Mouse (Mus musculus) hindlimb bud, embryonic 11.5 days (tissue): ENCODE data around the gene Clcn2.

Source experiments
- DNase-seq: peaks from one replicate; pipeline ENCODE4 v3.0.0-alpha.2; 2012; ENCODE audit warnings: low read depth, low spot score; ENCODE audit errors: extremely low spot score

The Clcn2 gene

DNA sequence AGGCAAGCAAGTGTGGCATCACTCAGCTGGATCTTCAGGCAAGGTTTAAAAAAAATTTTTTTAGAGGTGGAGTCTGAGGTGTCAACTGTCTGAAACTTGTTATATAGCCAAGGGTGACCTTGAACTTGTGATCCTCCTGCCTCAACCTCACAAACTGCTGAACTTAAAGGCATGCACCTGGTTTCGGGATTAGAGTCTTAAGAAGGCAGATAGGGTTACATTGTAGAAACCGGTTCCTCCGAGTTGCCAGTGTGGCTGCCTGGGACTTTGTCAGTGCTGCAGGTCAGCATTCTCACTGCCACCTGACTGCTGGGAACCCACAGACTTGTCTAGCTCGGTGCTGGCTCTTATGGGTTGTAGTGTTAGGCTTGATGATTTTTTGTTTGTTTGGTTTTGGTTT is 5.7 kb upstream of the Clcn2 start:
- no peak for DNase-seq

DNA sequence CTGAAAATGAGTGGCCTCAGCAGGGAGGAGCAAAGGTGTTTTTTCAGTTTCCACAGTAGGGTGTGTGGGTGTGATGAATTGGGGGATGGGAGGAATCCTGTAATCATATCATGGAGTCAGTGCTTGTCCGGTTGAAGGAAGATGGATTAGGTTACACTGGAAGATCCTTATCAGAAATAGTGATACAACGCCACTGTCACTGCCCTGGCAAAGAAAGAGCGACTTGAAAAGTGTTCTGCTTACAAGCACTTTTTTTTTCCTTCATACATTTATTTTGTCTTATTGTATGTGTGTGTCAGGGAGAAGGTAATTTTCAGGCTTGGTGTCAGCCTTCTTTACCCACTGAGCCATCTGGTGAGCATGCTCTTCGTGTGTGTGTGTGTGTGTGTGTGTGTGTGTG is 5.2 kb upstream of the Clcn2 start:
- no peak for DNase-seq

GRCm38 (mm10) chr16:20721808-20722207 is 4.3 kb upstream of the Clcn2 start:
- DNase-seq: no peak

DNA sequence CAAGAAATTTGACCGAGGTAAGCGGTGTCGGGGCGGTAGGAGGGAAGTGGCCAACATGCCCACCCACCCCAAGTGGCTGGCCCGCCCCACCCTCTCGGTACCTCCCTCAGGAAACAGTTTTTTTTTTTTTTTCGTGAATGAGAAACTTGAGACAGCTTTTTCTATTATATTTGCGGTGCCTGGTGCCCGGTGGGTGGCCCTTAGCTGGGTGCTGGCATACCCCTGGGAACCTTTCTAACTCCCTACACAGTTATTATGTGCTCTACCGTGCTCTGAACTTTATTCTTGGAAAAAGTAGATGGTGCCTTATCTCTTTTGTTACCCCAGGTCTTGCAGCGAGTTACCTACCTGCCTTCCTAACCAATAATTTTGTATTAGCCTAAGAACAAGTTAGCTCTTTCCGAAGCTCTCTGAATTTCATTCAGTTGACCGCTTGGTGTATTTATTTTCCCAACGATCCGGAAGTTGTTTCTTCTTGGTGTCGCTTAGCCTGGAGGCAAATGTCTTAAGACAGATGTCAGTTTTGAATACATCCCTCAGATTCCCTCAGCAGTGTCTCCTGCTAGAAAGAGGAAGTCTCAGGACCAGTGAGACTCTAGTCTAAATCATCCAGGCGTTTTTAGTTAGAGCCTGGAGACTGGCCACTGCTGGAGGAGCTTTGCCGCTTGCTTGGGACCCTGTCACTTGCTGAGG is 578 bp upstream of the Clcn2 start:
- DNase-seq: no peak

- DNase-seq: no peak
Measured at GRCm38 (mm10) chr16:20716841-20717180, 735 bp downstream of the Clcn2 start.

DNA sequence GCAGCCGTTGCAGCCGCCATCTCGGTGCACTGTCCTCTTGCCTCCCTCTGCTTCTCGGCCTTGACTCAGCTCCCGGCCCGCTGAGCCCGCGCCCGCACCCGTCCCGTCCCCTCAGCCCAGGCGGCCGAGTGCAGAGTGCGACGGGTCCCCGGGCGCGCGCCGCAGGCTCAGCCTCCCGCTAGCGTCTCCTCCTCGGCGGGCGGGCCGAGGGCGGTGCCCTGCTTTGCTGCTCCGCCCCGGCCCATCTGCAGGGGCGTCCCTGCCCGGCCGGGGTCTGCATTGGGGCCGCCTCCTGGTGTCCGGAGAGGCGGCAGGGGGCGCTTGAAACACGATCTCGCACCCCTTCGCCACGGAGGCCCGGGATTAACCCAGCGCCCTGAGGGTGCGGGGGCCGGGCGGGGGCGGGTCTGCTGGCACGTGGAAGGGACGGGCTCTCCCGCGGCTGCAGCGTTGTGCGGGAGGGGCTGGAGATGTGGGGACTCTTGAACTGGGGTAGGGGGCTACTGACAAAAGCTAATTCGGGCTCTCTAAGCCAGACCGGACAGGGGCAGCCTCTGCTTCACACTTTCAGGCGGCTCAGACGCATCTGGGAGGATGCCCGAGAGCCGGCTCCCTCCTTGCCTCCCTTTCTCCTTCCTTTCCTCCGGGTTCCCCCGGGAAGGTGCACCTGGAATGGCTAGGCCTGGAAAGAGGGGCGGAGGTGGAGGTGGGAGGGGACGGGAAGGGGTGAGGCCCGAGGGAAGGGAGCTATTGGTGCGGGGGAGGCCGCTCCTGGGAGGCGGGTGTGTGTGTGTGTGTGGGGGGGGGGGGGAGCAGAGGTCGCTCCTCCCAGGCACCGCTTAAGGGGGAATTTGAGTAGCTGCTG is 1.3 kb downstream of the Clcn2 start:
- DNase-seq: no peak

DNA sequence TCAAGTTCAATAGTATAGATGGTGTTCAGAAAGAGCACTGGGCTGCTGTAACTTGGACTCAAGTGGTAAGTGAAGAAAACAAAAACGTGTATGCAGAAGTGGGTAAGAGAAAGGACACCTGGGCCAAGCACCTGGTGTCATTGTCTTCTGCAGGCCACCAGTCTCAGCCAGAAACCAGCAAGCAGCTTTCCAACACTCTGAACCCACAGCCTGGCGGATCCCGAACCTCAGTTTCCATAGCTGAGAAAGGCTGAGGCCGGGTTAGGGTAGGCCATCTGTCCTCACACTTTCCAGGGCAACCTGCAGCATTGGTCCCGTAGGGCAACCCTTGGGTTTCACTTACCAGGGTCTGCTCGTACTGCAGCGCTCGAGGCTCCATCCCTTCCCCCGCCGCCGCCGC is 2.0 kb downstream of the Clcn2 start:
- no peak for DNase-seq

- DNase-seq: no peak
Measured at GRCm38 (mm10) chr16:20715161-20715560, 2.4 kb downstream of the Clcn2 start.

DNA sequence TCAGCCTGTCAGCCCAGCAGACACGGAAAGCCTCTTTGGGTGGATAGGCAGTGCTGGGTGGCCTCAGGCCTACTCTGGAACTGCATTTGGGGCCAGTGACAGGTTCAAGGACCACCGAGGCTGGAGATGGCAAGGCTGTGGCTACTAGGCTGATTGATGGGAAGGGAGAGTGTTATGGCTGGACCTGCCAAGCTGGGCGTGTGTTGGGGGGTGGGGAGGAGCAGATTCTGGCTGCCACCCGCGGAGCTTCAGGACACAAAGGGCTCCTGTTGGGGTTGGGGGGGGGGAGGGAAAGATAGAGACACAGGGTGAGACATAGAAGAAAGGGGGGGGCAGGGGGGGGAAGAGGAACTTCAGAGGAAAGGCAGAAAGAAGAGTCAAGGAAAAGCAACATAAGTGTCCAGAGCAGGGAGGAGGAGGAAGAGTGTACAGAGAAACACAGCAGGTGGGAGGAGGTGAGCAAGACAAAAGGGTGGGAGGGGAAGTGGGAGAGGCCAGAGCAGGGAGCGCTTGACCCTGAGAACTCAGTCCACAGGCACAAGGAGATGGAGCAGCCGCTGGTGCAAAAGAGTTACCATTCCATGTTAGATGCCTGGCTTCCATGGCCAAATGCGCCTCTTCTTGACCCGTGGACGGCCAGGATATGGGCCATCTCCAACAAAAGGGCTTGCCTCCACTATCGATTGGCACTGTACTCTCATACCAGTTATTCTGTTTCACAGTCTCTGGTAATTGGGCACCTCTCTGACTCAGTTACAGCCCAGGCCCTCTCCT is 3.1 kb downstream of the Clcn2 start:
- DNase-seq: no peak

GRCm38 (mm10) chr16:20712889-20713288 is 4.7 kb downstream of the Clcn2 start:
- DNase-seq: no peak

DNA sequence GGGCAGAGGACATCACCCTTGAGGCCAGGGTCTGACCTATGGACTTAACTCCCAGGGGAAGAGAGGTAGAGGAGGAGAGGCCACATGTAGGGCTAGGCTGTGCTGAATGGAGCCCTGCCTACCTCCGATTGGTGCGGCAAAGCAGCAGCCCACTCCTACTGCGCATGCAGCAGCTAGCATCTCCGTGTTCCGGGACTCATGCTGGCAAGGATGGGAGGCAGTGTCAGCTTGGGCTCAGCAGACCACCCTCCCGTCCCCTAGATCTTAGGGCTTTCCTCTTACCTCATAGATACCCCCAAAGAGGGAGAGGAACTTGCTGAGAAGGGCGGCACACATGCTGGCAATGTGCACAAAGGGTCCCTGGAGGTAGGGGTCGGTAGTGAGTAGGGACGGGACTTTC is 5.4 kb downstream of the Clcn2 start:
- DNase-seq: no peak

- no peak for DNase-seq
Measured at GRCm38 (mm10) chr16:20710810-20711209, 6.7 kb downstream of the Clcn2 start.

DNA sequence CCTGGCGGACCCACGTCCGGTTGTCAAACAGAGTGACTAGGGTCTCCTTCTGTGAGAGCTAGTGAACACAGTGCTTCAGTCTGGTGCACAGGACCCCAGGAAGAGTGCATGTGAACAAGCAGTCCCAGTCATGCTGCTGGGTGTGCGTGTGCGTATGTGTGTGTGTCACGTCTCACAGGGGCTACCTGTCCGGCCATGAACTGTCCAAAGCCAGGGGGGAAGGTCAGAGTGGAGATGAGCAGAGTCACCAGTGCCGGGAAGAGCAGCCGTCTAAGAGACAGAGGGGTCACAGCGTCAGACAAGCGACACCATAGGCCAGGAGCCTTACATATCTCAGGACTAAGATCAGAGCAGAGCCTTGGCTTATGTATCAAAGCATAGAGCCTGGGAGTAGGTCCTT is 7.2 kb downstream of the Clcn2 start:
- no peak for DNase-seq

- no peak for DNase-seq
Measured at GRCm38 (mm10) chr16:20708939-20709734, 8.4 kb downstream of the Clcn2 start.

- no peak for DNase-seq
Measured at GRCm38 (mm10) chr16:20708220-20708938, 9.2 kb downstream of the Clcn2 start.

GRCm38 (mm10) chr16:20706407-20707055 is 11.0 kb downstream of the Clcn2 start:
- DNase-seq: no peak

DNA sequence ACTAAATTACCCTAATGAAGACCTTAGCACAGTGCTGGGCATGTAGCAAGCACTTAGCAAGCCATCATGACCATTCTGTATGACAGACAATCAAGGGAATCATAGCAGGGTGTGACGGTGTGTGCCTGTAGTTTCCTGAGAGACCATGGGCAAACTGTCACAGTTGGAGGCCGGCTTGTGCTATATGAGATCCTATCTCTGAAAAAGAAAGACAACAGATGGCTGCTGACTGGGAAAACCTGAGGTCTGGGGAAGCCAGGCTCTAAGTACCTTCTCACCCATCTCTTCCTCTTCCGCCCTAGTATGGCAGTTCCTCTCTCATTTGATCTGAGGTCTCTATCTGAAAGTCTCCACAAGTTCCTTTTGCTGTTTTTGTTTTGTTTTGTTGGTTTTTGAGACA is 11.8 kb downstream of the Clcn2 start:
- no peak for DNase-seq

- DNase-seq: no peak
Measured at GRCm38 (mm10) chr16:20703699-20704400, 13.7 kb downstream of the Clcn2 start.

DNA sequence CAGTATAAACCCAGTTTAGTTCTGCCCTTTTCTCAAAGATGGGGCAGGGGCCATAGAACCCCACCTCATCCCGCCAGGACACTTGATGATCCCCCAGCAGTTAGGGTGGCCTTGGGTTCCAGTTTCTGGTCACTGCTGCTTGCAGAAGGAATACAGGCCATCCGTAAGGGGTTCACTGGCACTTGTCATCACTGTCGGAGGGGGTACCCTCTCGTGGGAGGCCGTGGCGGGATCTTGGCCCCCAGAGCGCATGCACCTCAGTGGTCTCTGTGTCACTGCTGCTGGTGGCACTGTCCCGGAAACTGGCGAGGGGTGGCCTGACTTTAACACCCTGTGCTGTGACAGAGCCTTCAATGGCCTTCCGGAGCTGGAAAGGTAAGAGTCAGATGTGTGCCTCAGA is 14.5 kb downstream of the Clcn2 start:
- no peak for DNase-seq
